Mouse (Mus musculus) heart, postnatal 0 days (tissue): ENCODE results near the gene Tubb1.

Experiments
- CTCF ChIP-seq: IDR thresholded peaks from 2 replicates; pipeline ENCODE4 v1.5.1; 2016; ENCODE audit warnings: antibody characterized with exemption, control low read depth, low read depth
- EP300 ChIP-seq: IDR thresholded peaks from 2 replicates; pipeline ENCODE4 v1.6.1; 2016; ENCODE audit warnings: antibody characterized with exemption, low read depth

DNA sequence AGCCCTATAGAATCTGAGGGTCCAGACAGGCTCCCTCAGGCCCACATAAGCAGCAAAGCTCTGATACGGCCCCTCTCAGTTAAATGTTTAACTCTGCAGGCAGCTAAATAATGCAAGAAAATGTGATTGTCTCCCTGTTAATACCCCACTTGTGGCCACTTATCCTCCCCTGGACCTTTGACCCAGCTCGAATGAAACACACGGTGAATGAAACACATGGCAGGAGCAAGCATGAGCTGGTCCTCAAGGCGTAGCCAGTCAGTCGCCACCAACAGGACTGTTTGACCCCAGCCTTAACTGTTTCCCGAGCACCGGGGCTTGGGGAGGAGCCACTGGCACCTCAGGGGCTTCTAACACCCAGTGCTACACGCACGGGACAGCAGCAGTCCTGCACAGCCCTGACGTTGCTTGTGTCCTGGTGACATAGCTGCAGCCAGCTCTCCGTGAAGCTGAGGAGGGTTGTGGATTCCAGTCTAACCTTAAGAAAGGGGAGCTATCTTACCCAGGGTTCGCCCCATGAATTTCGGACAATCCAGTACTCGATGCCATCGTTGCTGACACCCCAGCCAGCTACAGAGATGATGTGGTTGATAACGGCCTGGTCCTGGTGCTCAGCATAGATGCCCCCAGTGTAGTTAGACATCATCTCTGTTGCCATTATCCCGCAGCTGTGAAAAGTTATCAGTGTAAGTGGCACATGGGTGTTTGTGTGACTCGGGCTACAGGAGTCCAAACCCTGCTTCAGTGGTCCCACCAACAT, 22.2 kb upstream of the Tubb1 start:
- TF ChIP-seq CTCF, result no peak
- TF ChIP-seq EP300, result no peak
